Mouse (Mus musculus) heart, postnatal 0 days (tissue): Measurements from ENCODE around the gene Cdh15. TPM values are rescaled to one million over a fixed set of nuclear protein-coding genes. Genes with fewer than 3 reads are reported as not detected.

Experiments used
- ATAC-seq: fragments of 200-750 bp; cut with Nextera tagmentation; 2 replicates; pipeline ENCODE4 v1.8.0; 2017; ENCODE audit warnings: low read depth, moderate number of reproducible peaks, moderate library complexity; ENCODE audit not compliant: insufficient read depth
- DNase-seq: peaks from one replicate; pipeline ENCODE4 v3.0.0-alpha.2; 2016; ENCODE audit warnings: low spot score
- H3K27ac ChIP-seq: fragments of 300-500 bp; sonication (generic); 2 replicates; pipeline ENCODE4 v1.5.1; 2014; ENCODE audit warnings: low read depth, mild to moderate bottlenecking
- H3K27me3 ChIP-seq: fragments of 300-500 bp; sonication (generic); 2 replicates; pipeline ENCODE4 v1.6.1; 2014; ENCODE audit warnings: low read length, mixed read lengths; ENCODE audit not compliant: control insufficient read depth, insufficient read depth
- H3K36me3 ChIP-seq: fragments of 300-500 bp; sonication (generic); replicated peaks from 2 replicates; pipeline ENCODE4 v1.6.1; 2014; ENCODE audit warnings: low read length, mixed read lengths; ENCODE audit not compliant: control insufficient read depth, insufficient read depth
- H3K4me1 ChIP-seq: fragments of 300-500 bp; sonication (generic); 2 replicates; pipeline ENCODE4 v1.6.1; 2014; ENCODE audit warnings: antibody characterized with exemption; ENCODE audit not compliant: control insufficient read depth, insufficient read depth
- H3K4me2 ChIP-seq: fragments of 300-500 bp; sonication (generic); 2 replicates; pipeline ENCODE4 v1.6.1; 2014; ENCODE audit warnings: low read depth, mild to moderate bottlenecking, low read length, moderate library complexity
- H3K4me3 ChIP-seq: fragments of 300-500 bp; sonication (generic); 2 replicates; pipeline ENCODE4 v1.5.1; 2014; ENCODE audit warnings: low read depth, low read length
- H3K9ac ChIP-seq: fragments of 300-500 bp; sonication (generic); replicated peaks from 2 replicates; pipeline ENCODE4 v1.6.1; 2014; ENCODE audit warnings: low read depth, low read length, mixed read lengths
- H3K9me3 ChIP-seq: fragments of 300-500 bp; sonication (generic); replicated peaks from 2 replicates; pipeline ENCODE4 v1.6.1; 2016; ENCODE audit warnings: low read length; ENCODE audit not compliant: control insufficient read depth
- CTCF ChIP-seq: IDR thresholded peaks from 2 replicates; pipeline ENCODE4 v1.5.1; 2016; ENCODE audit warnings: antibody characterized with exemption, control low read depth, low read depth
- EP300 ChIP-seq: IDR thresholded peaks from 2 replicates; pipeline ENCODE4 v1.6.1; 2016; ENCODE audit warnings: antibody characterized with exemption, low read depth
- WGBS: fragments of 180-500 bp; shearing (Covaris S2); extraction: QIAGEN DNeasy Blood & Tissue Kit; methylation state at CpG from one replicate; pipeline ENCODE4 v1.1.7; 2014; 5-methylcytosine and 5-hydroxymethylcytosine counted together
- polyA plus RNA-seq: library from polyadenylated mRNA; unstranded; fragments of >200 nt; fragmentation: Nextera tagmentation; extraction: Ambion mirVana; gene quantifications from 2 replicates; pipeline ENCODE4 v1.2.1, GENCODE M21; 2015
- total RNA-seq: library from RNA; depleted of rRNA; stranded (reverse); fragments of >200 nt; gene quantifications from 2 replicates; pipeline ENCODE4 v1.2.3, GENCODE M21; 2014; ENCODE audit warnings: low replicate concordance

Cdh15 gene
- total and polyA plus RNA-seq, 2 experiments from 2014 or later, result not detected

GRCm38 (mm10) chr8:122893451-122893850, 45.7 kb downstream of the Cdh15 start:
- ATAC-seq (no peak), DNase-seq (no peak)
- no peak overlapping the region for H3K4me2 ChIP-seq
- H3K4me3 ChIP-seq, result no peak overlapping the region
- no peak overlapping the region for H3K9ac ChIP-seq
- H3K9me3 ChIP-seq, result no peaks in the 10 kb centered on the region
- peaks cover 97% of the 10 kb centered on the region for H3K36me3 ChIP-seq
- no peak overlapping the region for H3K27ac ChIP-seq
- TF ChIP-seq EP300, result no peak
- 77% methylated on average over 12 of the region's 12 CpGs for WGBS
- H3K4me1 ChIP-seq, result no peaks in the 10 kb centered on the region
- H3K27me3 ChIP-seq, result no peaks in the 10 kb centered on the region

- Histone ChIP-seq H3K4me1 (no peaks in the 10 kb centered on the region), H3K4me3 (no peak overlapping the region), H3K9me3 (no peaks in the 10 kb centered on the region), H3K27me3 (no peaks in the 10 kb centered on the region), H3K9ac (no peak overlapping the region), H3K27ac (no peak overlapping the region), H3K4me2 (no peak overlapping the region), H3K36me3 (peaks cover 88% of the 10 kb centered on the region)
- ATAC-seq (no peak), DNase-seq (no peak)
- WGBS, result 91% methylated on average over 11 of the region's 11 CpGs
- TF ChIP-seq EP300 (no peak), CTCF (no peak)
Observed at GRCm38 (mm10) chr8:122896317-122896716, 48.6 kb downstream of the Cdh15 start.

GRCm38 (mm10) chr8:122897200-122897599, 49.4 kb downstream of the Cdh15 start:
- ATAC-seq (no peak), DNase-seq (no peak)
- H3K27me3 ChIP-seq, result no peaks in the 10 kb centered on the region
- peaks cover 79% of the 10 kb centered on the region for H3K36me3 ChIP-seq
- H3K9me3 ChIP-seq, result no peaks in the 10 kb centered on the region
- no peak overlapping the region for H3K4me3 ChIP-seq
- 74% methylated on average over 8 of the region's 8 CpGs for WGBS
- no peak overlapping the region for H3K27ac ChIP-seq
- TF ChIP-seq CTCF (no peak), EP300 (no peak)
- no peaks in the 10 kb centered on the region for H3K4me1 ChIP-seq
- no peak overlapping the region for H3K4me2 ChIP-seq
- no peak overlapping the region for H3K9ac ChIP-seq

GRCm38 (mm10) chr8:122898018-122898417, 50.3 kb downstream of the Cdh15 start:
- Histone ChIP-seq H3K4me1 (no peaks in the 10 kb centered on the region), H3K36me3 (peaks cover 71% of the 10 kb centered on the region), H3K9ac (no peak overlapping the region), H3K4me3 (no peak overlapping the region), H3K27ac (no peak overlapping the region), H3K27me3 (no peaks in the 10 kb centered on the region), H3K9me3 (no peaks in the 10 kb centered on the region), H3K4me2 (no peak overlapping the region)
- 47% methylated on average over 4 of the region's 4 CpGs for WGBS
- TF ChIP-seq EP300 (no peak), CTCF (no peak)
- ATAC-seq (no peak), DNase-seq (no peak)

GRCm38 (mm10) chr8:122898473-122898872, 50.7 kb downstream of the Cdh15 start:
- 90% methylated on average over 12 of the region's 12 CpGs for WGBS
- Histone ChIP-seq H3K9me3 (no peaks in the 10 kb centered on the region), H3K27ac (no peak overlapping the region), H3K4me1 (no peaks in the 10 kb centered on the region), H3K27me3 (no peaks in the 10 kb centered on the region), H3K4me2 (no peak overlapping the region), H3K4me3 (no peak overlapping the region), H3K9ac (no peak overlapping the region), H3K36me3 (peaks cover 66% of the 10 kb centered on the region)
- ATAC-seq (no peak), DNase-seq (no peak)
- no peak for TF ChIP-seq EP300
- no peak for TF ChIP-seq CTCF

- no peaks in the 10 kb centered on the region for H3K27me3 ChIP-seq
- no peak overlapping the region for H3K4me2 ChIP-seq
- TF ChIP-seq EP300 (no peak), CTCF (peak; percentile 40; the same call in 1 of the 2 replicates)
- peak; percentile 16 for DNase-seq
- WGBS, result 40% methylated on average over 5 of the region's 5 CpGs
- ATAC-seq, result peak; percentile 64
- H3K27ac ChIP-seq, result no peak overlapping the region
- H3K4me3 ChIP-seq, result no peak overlapping the region
- H3K9me3 ChIP-seq, result no peaks in the 10 kb centered on the region
- peaks cover 60% of the 10 kb centered on the region for H3K36me3 ChIP-seq
- no peaks in the 10 kb centered on the region for H3K4me1 ChIP-seq
- no peak overlapping the region for H3K9ac ChIP-seq
Observed at GRCm38 (mm10) chr8:122899085-122899484, 51.3 kb downstream of the Cdh15 start.
